Mouse (Mus musculus): ENCODE data around the gene Cmpk2.

Cmpk2 gene

GRCm38 (mm10) chr12:26469098-26470041 is at the start of gene Cmpk2:
Cmpk2 (plus strand) TSS chr12:26469204.
- peak; percentile 99 for DNase-seq

GRCm38 (mm10) chr12:26424841-26425240 is 44.2 kb upstream of the Cmpk2 start:
- no peak for DNase-seq

GRCm38 (mm10) chr12:26428771-26429170 is 40.2 kb upstream of the Cmpk2 start:
- peak; percentile 90 for DNase-seq

- DNase-seq = peak; percentile 96
Observed at GRCm38 (mm10) chr12:26436334-26436733, 32.7 kb upstream of the Cmpk2 start.

GRCm38 (mm10) chr12:26437950-26438349 is 31.1 kb upstream of the Cmpk2 start:
- DNase-seq = peak; percentile 74

- DNase-seq = peak; percentile 94
Observed at GRCm38 (mm10) chr12:26439366-26439765, 29.6 kb upstream of the Cmpk2 start.

- DNase-seq = peak; percentile 93
Observed at GRCm38 (mm10) chr12:26444054-26444453, 24.9 kb upstream of the Cmpk2 start.

- peak; percentile 85 for DNase-seq
Observed at GRCm38 (mm10) chr12:26444511-26444910, 24.5 kb upstream of the Cmpk2 start.

- peak; percentile 92 for DNase-seq
Observed at GRCm38 (mm10) chr12:26446377-26447045, 22.5 kb upstream of the Cmpk2 start.

- DNase-seq = no peak
Observed at GRCm38 (mm10) chr12:26449483-26449882, 19.5 kb upstream of the Cmpk2 start.

GRCm38 (mm10) chr12:26451150-26451549 is 17.9 kb upstream of the Cmpk2 start:
- DNase-seq = no peak

- DNase-seq = no peak
Observed at GRCm38 (mm10) chr12:26452951-26453350, 16.1 kb upstream of the Cmpk2 start.

- peak; percentile 94 for DNase-seq
Observed at GRCm38 (mm10) chr12:26454682-26455081, 14.3 kb upstream of the Cmpk2 start.

GRCm38 (mm10) chr12:26456028-26456698 is 12.8 kb upstream of the Cmpk2 start, which contains the start of gene Rsad2:
Rsad2 (minus strand) TSS chr12:26456452.
- DNase-seq = peak; percentile 98

- DNase-seq = peak; percentile 94
Observed at GRCm38 (mm10) chr12:26460091-26460490, 8.9 kb upstream of the Cmpk2 start.

GRCm38 (mm10) chr12:26465600-26465999 is 3.4 kb upstream of the Cmpk2 start:
- DNase-seq = peak; percentile 82

GRCm38 (mm10) chr12:26470042-26470409 is 1.0 kb downstream of the Cmpk2 start:
- no peak for DNase-seq

- DNase-seq = no peak
Observed at GRCm38 (mm10) chr12:26471376-26471775, 2.4 kb downstream of the Cmpk2 start.

- no peak for DNase-seq
Observed at GRCm38 (mm10) chr12:26472770-26473481, 3.9 kb downstream of the Cmpk2 start.

GRCm38 (mm10) chr12:26473746-26474145 is 4.7 kb downstream of the Cmpk2 start:
- no peak for DNase-seq

- DNase-seq = no peak
Observed at GRCm38 (mm10) chr12:26477198-26477597, 8.2 kb downstream of the Cmpk2 start.

GRCm38 (mm10) chr12:26478196-26479004 is 9.4 kb downstream of the Cmpk2 start:
- DNase-seq = peak; percentile 95
